Mouse (Mus musculus) neutrophil, adult 65 days (primary cell): ENCODE measurements around the gene Rapgefl1. TPM values are rescaled to one million over a fixed set of nuclear protein-coding genes. Genes with fewer than 3 reads are reported as not detected.

Experiments
- total RNA-seq: library from RNA; stranded (reverse); gene quantifications from 2 replicates; pipeline ENCODE4 v1.2.4, GENCODE M21; 2023

Rapgefl1 gene
- total RNA-seq, result 0.19 and 0.59 TPM in 2 replicates

GRCm38 (mm10) chr11:98836651-98837141 is at the start of gene Rapgefl1:
TSS of gene Rapgefl1 (plus strand) at chr11:98836785.

GRCm38 (mm10) chr11:98795015-98795713 is 41.4 kb upstream of the Rapgefl1 start, which contains the start of gene Msl1:
TSS of gene Msl1 (plus strand) at chr11:98795516.

GRCm38 (mm10) chr11:98804605-98805004 is 32.0 kb upstream of the Rapgefl1 start, which contains the start of gene Casc3:
TSS of gene Casc3 (plus strand) at chr11:98804905.

GRCm38 (mm10) chr11:98863028-98863750 is 26.6 kb downstream of the Rapgefl1 start, which contains the start of gene Wipf2:
TSS of gene Wipf2 (plus strand) at chr11:98863638.

Other genes starting within 250 kb of the Rapgefl1 start
- gene Ormdl3, start 249.4 kb upstream of the Rapgefl1 start, total RNA-seq, result 4.4 and 6.5 TPM in 2 replicates
- not detected in 2 replicates for gene Lrrc3c, start 238.5 kb upstream of the Rapgefl1 start, total RNA-seq
- 21.5 and 21.8 TPM in 2 replicates for gene Gm12355, start 211.1 kb upstream of the Rapgefl1 start, total RNA-seq
- gene Gsdma3, start 210.4 kb upstream of the Rapgefl1 start, total RNA-seq, result not detected in 2 replicates
- gene Gsdma2, start 190.0 kb upstream of the Rapgefl1 start, total RNA-seq, result not detected in 2 replicates
- not detected in 2 replicates for gene Gsdma, start 172.4 kb upstream of the Rapgefl1 start, total RNA-seq
- gene Psmd3, start 154.2 kb upstream of the Rapgefl1 start, total RNA-seq, result 36.3 and 38.7 TPM in 2 replicates
- gene Csf3, start 135.5 kb upstream of the Rapgefl1 start, total RNA-seq, result not detected in 2 replicates
- gene Med24, start 107.3 kb upstream of the Rapgefl1 start, total RNA-seq, result 40.2 and 46.5 TPM in 2 replicates
- 20.4 and 31.7 TPM in 2 replicates for gene Thra, start 96.1 kb upstream of the Rapgefl1 start, total RNA-seq
- 10.7 and 10.8 TPM in 2 replicates for gene Nr1d1, start 61.5 kb upstream of the Rapgefl1 start, total RNA-seq
- gene Msl1, start 41.3 kb upstream of the Rapgefl1 start, total RNA-seq, result 203 and 237 TPM in 2 replicates
- 64.7 and 83.1 TPM in 2 replicates for gene Casc3, start 31.9 kb upstream of the Rapgefl1 start, total RNA-seq
- gene Wipf2, start 26.9 kb downstream of the Rapgefl1 start, total RNA-seq, result 31.2 and 34.2 TPM in 2 replicates
- gene Cdc6, start 71.0 kb downstream of the Rapgefl1 start, total RNA-seq, result 25.4 and 32.2 TPM in 2 replicates
- gene Rara, start 91.0 kb downstream of the Rapgefl1 start, total RNA-seq, result 125 and 130 TPM in 2 replicates
- not detected in 2 replicates for gene Gjd3, start 146.2 kb downstream of the Rapgefl1 start, total RNA-seq
- gene Top2a, start 187.4 kb downstream of the Rapgefl1 start, total RNA-seq, result 221 and 277 TPM in 2 replicates
- 29.2 and 47.4 TPM in 2 replicates for gene Igfbp4, start 204.5 kb downstream of the Rapgefl1 start, total RNA-seq